Mouse (Mus musculus) forebrain, embryonic 14.5 days (tissue): ENCODE data around the gene Aatk. TPM values are rescaled to one million over a fixed set of nuclear protein-coding genes. Genes with fewer than 3 reads are reported as not detected.

Source experiments
- ATAC-seq: fragments of 200-750 bp; cut with Nextera tagmentation; 2 replicates; pipeline ENCODE4 v1.8.0; 2017; ENCODE audit warnings: mild to moderate bottlenecking, moderate library complexity
- DNase-seq: peaks from one replicate; pipeline ENCODE4 v3.0.0-alpha.2; 2015; ENCODE audit warnings: low spot score
- H3K27ac ChIP-seq: fragments of 300-500 bp; sonication (generic); 2 replicates; pipeline ENCODE4 v1.5.1; 2014; ENCODE audit warnings: low read depth, mild to moderate bottlenecking, control low read depth, low read length, moderate library complexity
- H3K27me3 ChIP-seq: fragments of 300-500 bp; sonication (generic); replicated peaks from 2 replicates; pipeline ENCODE4 v1.6.1; 2014; ENCODE audit warnings: low read length, control low read depth, mixed read lengths; ENCODE audit not compliant: control insufficient read depth, insufficient read depth
- H3K36me3 ChIP-seq: fragments of 300-500 bp; sonication (generic); 2 replicates; pipeline ENCODE4 v1.6.1; 2014; ENCODE audit warnings: low read length, control low read depth; ENCODE audit not compliant: control insufficient read depth, insufficient read depth
- H3K4me1 ChIP-seq: fragments of 300-500 bp; sonication (generic); 2 replicates; pipeline ENCODE4 v1.6.1; 2014; ENCODE audit warnings: antibody characterized with exemption, low read length, control low read depth; ENCODE audit not compliant: control insufficient read depth, insufficient read depth
- H3K4me2 ChIP-seq: fragments of 300-500 bp; sonication (generic); 2 replicates; pipeline ENCODE4 v1.6.1; 2014; ENCODE audit warnings: mild to moderate bottlenecking, control low read depth, low read length
- H3K4me3 ChIP-seq: fragments of 300-500 bp; sonication (generic); 2 replicates; pipeline ENCODE4 v1.5.1; 2014; ENCODE audit warnings: low read depth, low read length, control low read depth
- H3K9ac ChIP-seq: fragments of 300-500 bp; sonication (generic); 2 replicates; pipeline ENCODE4 v1.6.1; 2014; ENCODE audit warnings: mild to moderate bottlenecking, low read length, control low read depth, moderate library complexity
- H3K9me3 ChIP-seq: fragments of 300-500 bp; sonication (generic); replicated peaks from 2 replicates; pipeline ENCODE4 v1.6.1; 2016; ENCODE audit warnings: low read length, control low read depth, mixed read lengths; ENCODE audit not compliant: control insufficient read depth
- WGBS: fragments of 180-500 bp; shearing (Covaris S2); extraction: QIAGEN DNeasy Blood & Tissue Kit; methylation state at CpG from one replicate; pipeline ENCODE4 v1.1.7; 2014; 5-methylcytosine and 5-hydroxymethylcytosine counted together
- microRNA counts: library from miRNA; unstranded; fragments of <30 nt; microRNA quantifications from one replicate; lab custom pipeline; 2016
- microRNA-seq: library from miRNA; unstranded; fragments of <30 nt; microRNA quantifications from one replicate; pipeline ENCODE4, GENCODE M21; 2016
- polyA plus RNA-seq: library from polyadenylated mRNA; unstranded; fragments of >200 nt; fragmentation: Nextera tagmentation; extraction: Ambion mirVana; gene quantifications from 2 replicates; pipeline ENCODE4 v1.2.1, GENCODE M21; 2014

The Aatk gene
- polyA plus RNA-seq, 1 experiment from 2014 or later: 10.9 TPM

DNA sequence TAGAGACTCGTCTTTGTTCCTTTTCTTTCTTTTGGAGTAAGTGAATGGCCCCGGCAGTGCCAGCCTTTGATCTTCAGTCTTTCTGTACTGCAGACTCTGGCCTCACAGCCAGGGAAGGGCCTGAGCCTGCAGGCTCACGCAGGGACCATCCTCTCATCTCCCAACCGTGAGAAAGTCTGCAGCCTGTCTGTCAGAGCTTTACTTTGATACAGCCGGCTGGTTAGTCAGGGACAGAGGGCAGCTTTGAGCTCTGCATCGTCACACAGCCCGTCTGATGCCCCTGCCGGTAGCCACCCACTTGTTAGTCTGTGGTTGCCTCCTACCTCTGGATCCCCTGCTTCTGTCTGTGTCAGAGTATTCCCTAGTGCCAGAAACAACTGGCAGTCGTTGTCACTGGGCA lies 81.9 kb downstream of the Aatk start:
- Histone ChIP-seq H3K36me3 (no peaks in the 10 kb centered on the region), H3K27ac (peak overlapping the region; percentile 14; the same call in 1 of the 2 replicates), H3K9ac (peak overlapping the region; percentile 25; the same call in 1 of the 2 replicates), H3K27me3 (no peaks in the 10 kb centered on the region), H3K4me2 (no peak overlapping the region), H3K9me3 (no peaks in the 10 kb centered on the region), H3K4me3 (no peak overlapping the region), H3K4me1 (peaks cover 5% of the 10 kb centered on the region)
- ATAC-seq (no peak; the same call in 1 of the 2 replicates), DNase-seq (peak; percentile 38)
- 8% methylated on average over 9 of the region's 9 CpGs for WGBS

DNA sequence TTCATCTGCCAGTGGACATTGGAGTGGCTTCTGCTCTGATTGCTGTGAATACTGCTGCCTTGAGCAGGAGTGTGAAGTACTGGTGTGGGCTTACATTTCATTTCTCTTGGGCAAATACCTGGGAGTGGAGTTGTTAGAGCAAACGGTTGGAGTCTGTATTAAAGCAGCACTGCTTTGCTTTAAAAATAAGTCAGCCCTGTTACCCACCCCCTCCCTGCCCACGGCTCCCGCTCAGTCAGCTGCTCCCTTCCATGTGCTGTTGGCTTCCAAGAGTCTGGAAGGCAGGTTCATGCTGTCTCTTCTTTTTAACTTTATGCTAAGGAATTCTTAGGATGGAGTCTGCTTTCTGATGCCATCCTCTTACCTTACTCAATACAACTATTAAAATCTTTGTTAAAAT lies 85.5 kb downstream of the Aatk start:
- H3K4me3 ChIP-seq: no peak overlapping the region
- ATAC-seq (no peak), DNase-seq (no peak)
- no peaks in the 10 kb centered on the region for H3K27me3 ChIP-seq
- no peak overlapping the region for H3K4me2 ChIP-seq
- no peaks in the 10 kb centered on the region for H3K9me3 ChIP-seq
- no peak overlapping the region for H3K27ac ChIP-seq
- no peaks in the 10 kb centered on the region for H3K4me1 ChIP-seq
- no peaks in the 10 kb centered on the region for H3K36me3 ChIP-seq
- no peak overlapping the region for H3K9ac ChIP-seq
- WGBS: 84% methylated on average over 3 of the region's 3 CpGs

DNA sequence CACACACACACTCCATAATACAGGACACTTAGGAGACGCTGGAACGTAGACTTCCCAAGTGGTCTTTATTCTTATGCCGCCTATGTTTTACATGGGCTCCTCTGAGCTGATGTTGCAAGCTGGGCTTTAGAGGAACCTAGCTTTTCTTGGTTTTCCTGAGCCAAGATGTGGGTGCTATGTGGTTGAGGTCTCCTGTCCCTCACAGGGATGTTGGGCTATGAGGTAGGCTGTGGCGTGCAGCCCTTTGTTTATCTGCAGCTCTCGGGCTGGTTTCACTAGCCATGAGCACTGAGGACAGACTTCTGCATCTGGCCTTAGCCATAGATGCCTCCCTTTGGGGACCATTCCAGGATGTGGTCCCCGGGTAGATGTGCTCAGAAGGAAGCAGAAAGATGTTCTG lies 86.3 kb downstream of the Aatk start:
- no peak overlapping the region for H3K4me3 ChIP-seq
- no peaks in the 10 kb centered on the region for H3K27me3 ChIP-seq
- no peak overlapping the region for H3K27ac ChIP-seq
- H3K36me3 ChIP-seq: no peaks in the 10 kb centered on the region
- ATAC-seq (no peak), DNase-seq (no peak)
- no peaks in the 10 kb centered on the region for H3K4me1 ChIP-seq
- H3K9me3 ChIP-seq: no peaks in the 10 kb centered on the region
- no peak overlapping the region for H3K4me2 ChIP-seq
- WGBS: 93% methylated on average over 6 of the region's 6 CpGs
- H3K9ac ChIP-seq: no peak overlapping the region

DNA sequence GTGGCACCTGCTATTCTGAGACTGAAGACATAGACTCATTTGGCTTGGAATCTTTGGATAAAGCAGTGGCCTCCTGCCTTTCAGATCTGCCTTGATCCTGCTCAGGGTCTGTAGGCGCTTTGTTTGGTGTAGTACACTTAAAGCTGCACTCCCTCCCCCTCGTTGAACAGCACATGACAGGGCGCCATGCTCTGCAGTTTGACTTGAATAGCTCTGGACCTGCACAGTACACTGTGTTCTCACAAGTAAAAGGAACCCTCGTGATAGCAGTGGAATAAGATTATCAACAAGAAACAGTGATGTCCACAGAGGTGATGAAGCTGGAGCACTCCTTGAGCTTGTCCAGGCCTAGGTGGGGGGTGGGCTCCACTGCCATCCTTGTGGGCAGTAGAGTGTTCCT lies 87.3 kb downstream of the Aatk start:
- Histone ChIP-seq H3K4me2 (no peak overlapping the region), H3K27ac (no peak overlapping the region), H3K9ac (no peak overlapping the region), H3K4me3 (no peak overlapping the region), H3K36me3 (no peaks in the 10 kb centered on the region), H3K4me1 (no peaks in the 10 kb centered on the region), H3K9me3 (no peaks in the 10 kb centered on the region), H3K27me3 (no peaks in the 10 kb centered on the region)
- DNase-seq: no peak
- ATAC-seq: no peak
- 63% methylated on average over 4 of the region's 4 CpGs for WGBS

- H3K4me3 ChIP-seq: no peak overlapping the region
- no peak overlapping the region for H3K27ac ChIP-seq
- DNase-seq: no peak
- H3K4me1 ChIP-seq: no peaks in the 10 kb centered on the region
- H3K9ac ChIP-seq: no peak overlapping the region
- H3K9me3 ChIP-seq: no peaks in the 10 kb centered on the region
- 94% methylated on average over 7 of the region's 7 CpGs for WGBS
- H3K4me2 ChIP-seq: no peak overlapping the region
- no peak for ATAC-seq
- H3K27me3 ChIP-seq: no peaks in the 10 kb centered on the region
- H3K36me3 ChIP-seq: no peaks in the 10 kb centered on the region
Measured at GRCm38 (mm10) chr11:119958856-119959255, 88.1 kb downstream of the Aatk start.

MicroRNAs encoded within 50 kb of the gene (microRNA counts, 519-probe panel; counts per million panel counts)
- microRNA mmu-miR-338-3p (lab: Ali Mortazavi, UCI) (3,336 counts per million, percentile 30 among the panel's probes with 10 or more counts), microRNA mmu-miR-338-5p (lab: Ali Mortazavi, UCI) (not detected)

Small RNA genes within 50 kb of the gene (microRNA-seq; reads per million reads assigned to microRNA genes)
- gene Gm25948 (not detected), gene Mir3065 (not detected), gene Mir338 (not detected)

Other genes with a start within 250 kb of the Aatk start
- 90.0 and 92.7 TPM in 2 replicates for gene Chmp6, start 133.7 kb downstream of the Aatk start, polyA plus RNA-seq
- gene Baiap2, start 104.4 kb downstream of the Aatk start, polyA plus RNA-seq: 18.7 and 25.2 TPM in 2 replicates
- gene Cep131, start 39.7 kb upstream of the Aatk start, polyA plus RNA-seq: 21.7 and 27.2 TPM in 2 replicates
- 12.4 and 14.6 TPM in 2 replicates for gene Tepsin, start 51.6 kb upstream of the Aatk start, polyA plus RNA-seq
- gene Ndufaf8, start 51.8 kb upstream of the Aatk start, polyA plus RNA-seq: 59.8 and 84.8 TPM in 2 replicates
- gene Slc38a10, start 104.2 kb upstream of the Aatk start, polyA plus RNA-seq: 53.6 and 72.5 TPM in 2 replicates
- gene Bahcc1, start 185.8 kb upstream of the Aatk start, polyA plus RNA-seq: 12.6 and 14.5 TPM in 2 replicates